Mouse (Mus musculus) kidney, adult 2 months (tissue): ENCODE data around the gene A030014E15Rik. TPM values are rescaled to one million over a fixed set of nuclear protein-coding genes. Genes with fewer than 3 reads are reported as not detected.

Experiments used
- DNase-seq: peaks from one replicate; pipeline ENCODE4 v3.0.0; 2021
- H3K27ac ChIP-seq: fragments of 200-500 bp; 2 replicates; pipeline ENCODE4 v1.5.1; 2012; ENCODE audit warnings: low read depth, low read length, control low read depth, inconsistent platforms; ENCODE audit not compliant: insufficient read depth
- H3K27me3 ChIP-seq: fragments of 200-500 bp; replicated peaks from 2 replicates; pipeline ENCODE4 v1.6.1; 2012; ENCODE audit warnings: mild to moderate bottlenecking, moderate library complexity, low read length, inconsistent platforms; ENCODE audit not compliant: control insufficient read depth, insufficient read depth
- H3K36me3 ChIP-seq: fragments of 200-500 bp; 2 replicates; pipeline ENCODE4 v1.6.1; 2012; ENCODE audit warnings: mild to moderate bottlenecking, moderate library complexity, low read length, inconsistent platforms; ENCODE audit not compliant: control insufficient read depth, insufficient read depth
- H3K4me1 ChIP-seq: fragments of 200-500 bp; 2 replicates; pipeline ENCODE4 v1.6.1; 2011; ENCODE audit warnings: low read length; ENCODE audit not compliant: control insufficient read depth, insufficient read depth
- H3K4me3 ChIP-seq: fragments of 200-500 bp; 2 replicates; pipeline ENCODE4 v1.5.1; 2011; ENCODE audit warnings: mild to moderate bottlenecking, low read depth, low read length, control low read depth; ENCODE audit not compliant: insufficient read depth
- CTCF ChIP-seq: fragments of 200-500 bp; conservative IDR thresholded peaks from 2 replicates; pipeline ENCODE4 v1.5.1; 2011; ENCODE audit warnings: low read depth, mild to moderate bottlenecking, control low read depth, low read length, moderate library complexity, mixed read lengths; ENCODE audit not compliant: insufficient read depth, insufficient read length
- POLR2A ChIP-seq: fragments of 200-500 bp; IDR thresholded peaks from one replicate; pipeline ENCODE4 v1.6.1; 2011; ENCODE audit warnings: low read depth, low read length, control low read depth
- WGBS: fragments of 180-500 bp; shearing (Covaris S2); methylation state at CpG from one replicate; pipeline ENCODE4 v1.1.7; 2018; 5-methylcytosine and 5-hydroxymethylcytosine counted together
- polyA plus RNA-seq: library from polyadenylated mRNA; depleted of rRNA; stranded (reverse); fragments of >200 nt; gene quantifications from 2 replicates; pipeline ENCODE4 v1.2.3, GENCODE M21; 2012; rRNA removed

A030014E15Rik gene
- not detected in 2 replicates for polyA plus RNA-seq

DNA sequence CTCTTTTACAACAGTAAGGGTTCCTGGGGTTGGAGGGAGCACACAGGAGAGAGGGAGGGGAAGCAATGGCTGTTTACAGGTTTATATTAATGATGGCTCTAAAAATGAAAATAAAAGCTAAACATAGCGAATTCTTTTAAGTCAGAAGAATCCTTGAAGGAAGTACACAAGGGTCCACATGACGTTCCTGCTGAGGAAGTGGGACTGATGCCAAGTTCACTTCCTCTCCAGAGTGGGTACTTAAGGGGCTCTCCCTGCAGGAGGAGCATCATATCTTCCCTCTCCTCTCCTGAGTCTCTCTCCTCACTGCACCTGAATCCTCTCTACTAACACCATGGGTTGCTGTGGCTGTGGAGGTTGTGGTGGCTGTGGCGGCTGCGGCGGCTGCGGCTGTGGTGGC lies at the start of gene A030014E15Rik:
A030014E15Rik (plus strand) TSS at position 268 of the 400 bp plus-strand sequence.
- no peaks in the 10 kb centered on the region for H3K27me3 ChIP-seq
- H3K4me1 ChIP-seq, result no peaks in the 10 kb centered on the region
- WGBS, result 86% methylated on average over 6 of the region's 6 CpGs
- DNase-seq, result no peak
- no peak within 1 kb of the TSS for H3K27ac ChIP-seq
- TF ChIP-seq POLR2A (no peak), CTCF (no peak)
- no peak within 1 kb of the TSS for H3K4me3 ChIP-seq
- H3K36me3 ChIP-seq, result no peaks in the 10 kb centered on the region

DNA sequence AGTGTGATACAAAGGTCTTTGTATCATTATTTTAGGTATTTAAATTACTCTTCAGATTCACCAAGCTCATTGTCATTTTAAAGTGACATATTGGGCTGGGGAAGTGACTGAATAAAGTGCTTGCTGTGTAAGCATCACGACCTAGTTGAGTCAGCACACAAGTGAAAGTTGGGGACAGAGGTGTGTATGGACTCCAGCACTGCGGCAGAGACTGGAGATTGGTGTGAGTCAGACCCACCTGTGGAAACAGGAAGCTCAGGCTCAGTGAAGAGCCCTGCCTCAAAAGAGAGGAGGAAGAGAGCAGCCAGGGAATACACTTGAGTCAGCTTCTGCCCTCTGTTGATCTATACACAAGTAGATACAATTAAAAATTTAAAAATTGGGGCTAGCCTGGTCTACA lies 45.5 kb upstream of the A030014E15Rik start:
- H3K4me3 ChIP-seq, result no peak overlapping the region
- no peaks in the 10 kb centered on the region for H3K27me3 ChIP-seq
- H3K36me3 ChIP-seq, result peaks cover 4% of the 10 kb centered on the region
- H3K27ac ChIP-seq, result no peak overlapping the region
- DNase-seq, result no peak
- H3K4me1 ChIP-seq, result no peaks in the 10 kb centered on the region
- WGBS, result 81% methylated on average over 2 of the region's 2 CpGs
- TF ChIP-seq POLR2A (no peak), CTCF (no peak)

DNA sequence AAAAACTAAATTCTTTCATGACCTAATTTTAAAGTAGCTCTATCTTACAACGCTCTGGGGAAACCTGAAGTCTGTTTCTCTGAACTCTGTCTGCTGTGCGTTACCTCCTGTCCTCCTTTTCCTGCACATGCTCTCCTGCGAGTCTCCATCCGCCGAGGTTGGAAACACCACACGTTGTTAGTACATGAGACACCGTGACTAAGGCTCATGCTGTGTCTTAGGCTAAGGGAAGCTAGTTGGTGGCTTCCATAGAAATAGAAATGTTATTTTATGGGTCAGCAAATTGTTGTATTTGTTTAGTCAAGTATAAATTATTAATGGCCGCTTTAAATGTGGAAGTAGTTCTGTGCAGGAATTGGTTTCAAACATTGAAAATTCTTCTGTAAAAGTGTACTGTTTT lies 44.5 kb upstream of the A030014E15Rik start:
- Histone ChIP-seq H3K4me1 (no peaks in the 10 kb centered on the region), H3K27ac (no peak overlapping the region), H3K4me3 (no peak overlapping the region), H3K27me3 (no peaks in the 10 kb centered on the region), H3K36me3 (peaks cover 4% of the 10 kb centered on the region)
- no peak for DNase-seq
- WGBS, result 87% methylated on average over 8 of the region's 8 CpGs
- TF ChIP-seq CTCF, result no peak

DNA sequence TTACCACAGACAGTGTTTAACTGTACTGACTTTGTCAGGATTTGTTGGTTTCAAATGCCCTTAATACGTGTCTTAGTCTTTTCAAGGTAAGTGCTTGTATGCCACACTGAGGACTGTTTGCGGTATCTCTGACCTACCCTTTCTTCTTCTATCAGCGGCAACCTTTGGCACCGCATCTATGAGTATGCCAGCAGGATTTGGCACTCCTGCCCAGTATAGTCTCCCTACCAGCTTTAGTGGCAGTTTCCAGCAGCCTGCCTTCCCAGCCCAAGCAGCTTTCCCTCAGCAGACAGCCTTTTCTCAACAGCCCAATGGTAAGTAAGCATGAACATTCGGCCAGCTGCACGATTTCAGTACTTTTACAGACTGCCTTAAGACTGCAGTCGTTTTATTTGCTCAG lies 31.4 kb upstream of the A030014E15Rik start:
- Histone ChIP-seq H3K4me1 (no peaks in the 10 kb centered on the region), H3K27me3 (no peaks in the 10 kb centered on the region), H3K27ac (no peak overlapping the region), H3K4me3 (no peak overlapping the region), H3K36me3 (peaks cover 1% of the 10 kb centered on the region)
- 95% methylated on average over 7 of the region's 7 CpGs for WGBS
- DNase-seq, result no peak
- TF ChIP-seq CTCF (no peak), POLR2A (no peak)

DNA sequence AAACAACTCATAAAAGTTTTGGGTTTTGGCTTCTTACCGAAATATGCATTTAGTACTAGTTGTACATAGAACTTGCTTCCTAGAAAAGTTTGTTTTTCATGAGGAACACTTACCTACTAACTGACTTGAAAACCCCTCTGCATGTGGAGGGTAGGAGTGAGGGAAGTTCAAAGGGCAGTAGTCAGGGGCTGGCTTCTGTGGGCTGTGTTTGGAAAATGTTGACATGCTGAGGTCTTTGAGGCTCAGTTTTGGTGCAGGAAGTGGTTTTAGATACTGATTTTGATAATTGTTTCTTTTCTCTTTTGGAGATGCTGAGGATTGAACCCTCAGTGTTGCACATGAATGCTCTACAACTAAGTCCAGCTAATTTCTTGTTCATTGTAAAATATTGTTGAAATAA lies 24.1 kb upstream of the A030014E15Rik start:
- H3K27me3 ChIP-seq, result no peaks in the 10 kb centered on the region
- TF ChIP-seq CTCF, result no peak
- TF ChIP-seq POLR2A, result no peak
- DNase-seq, result peak; percentile 18
- H3K4me3 ChIP-seq, result no peak overlapping the region
- H3K4me1 ChIP-seq, result peaks cover 7% of the 10 kb centered on the region; the same call in 1 of the 2 replicates
- H3K36me3 ChIP-seq, result peaks cover 1% of the 10 kb centered on the region
- 83% methylated on average over 1 of the region's 1 CpGs for WGBS
- no peak overlapping the region for H3K27ac ChIP-seq

DNA sequence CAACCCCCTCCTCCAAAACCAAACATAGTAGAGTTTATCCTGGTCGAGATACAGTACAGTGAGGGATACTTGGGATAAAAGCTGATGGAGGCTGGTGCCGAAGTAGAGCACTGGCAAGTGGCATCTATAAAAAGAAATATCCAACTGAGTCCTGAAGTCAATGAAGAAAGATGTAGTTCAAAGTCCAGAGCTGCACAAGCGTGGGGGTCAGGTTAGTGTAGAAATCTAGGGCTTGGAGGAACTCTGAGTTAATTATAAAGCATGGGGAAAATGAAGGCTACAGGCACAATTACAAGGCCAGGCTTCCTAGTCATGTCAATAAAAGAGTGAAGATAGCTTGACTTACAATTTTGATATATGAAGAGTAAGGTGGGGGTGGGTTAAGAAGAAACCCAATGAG lies 23.5 kb upstream of the A030014E15Rik start:
- Histone ChIP-seq H3K4me3 (no peak overlapping the region), H3K36me3 (peaks cover 1% of the 10 kb centered on the region), H3K27me3 (no peaks in the 10 kb centered on the region), H3K4me1 (peaks cover 7% of the 10 kb centered on the region; the same call in 1 of the 2 replicates), H3K27ac (peak overlapping the region; percentile 3)
- WGBS, result 71% methylated on average over 3 of the region's 3 CpGs
- no peak for TF ChIP-seq POLR2A
- TF ChIP-seq CTCF, result no peak
- DNase-seq, result peak; percentile 74

DNA sequence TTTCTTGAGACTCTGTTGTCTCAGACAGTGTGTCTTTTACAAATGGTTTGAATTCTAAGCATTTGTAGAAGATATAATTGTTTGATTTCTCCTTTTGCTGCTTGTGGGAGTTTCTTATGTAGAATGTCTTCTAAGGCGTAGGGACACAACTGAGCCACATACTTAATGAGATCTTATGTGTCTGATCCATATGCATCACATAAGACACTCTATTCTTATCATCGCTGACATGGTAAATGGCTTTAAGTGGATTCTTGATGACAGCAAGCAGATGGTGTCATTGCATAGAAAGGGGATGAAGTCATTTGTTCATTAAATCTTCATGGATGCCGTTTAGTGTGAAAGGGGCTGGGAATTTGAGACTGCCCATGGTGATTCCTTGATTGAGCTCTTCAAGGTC lies 18.8 kb upstream of the A030014E15Rik start:
- Histone ChIP-seq H3K27ac (no peak overlapping the region), H3K36me3 (peaks cover 1% of the 10 kb centered on the region), H3K4me3 (no peak overlapping the region), H3K27me3 (no peaks in the 10 kb centered on the region), H3K4me1 (peaks cover 7% of the 10 kb centered on the region; the same call in 1 of the 2 replicates)
- no peak for DNase-seq
- WGBS, result 81% methylated on average over 3 of the region's 3 CpGs
- no peak for TF ChIP-seq CTCF
- no peak for TF ChIP-seq POLR2A
